Mouse (Mus musculus) mouse embryonic stem cell (cell line): ENCODE measurements around the gene Steap2.
"Not testable (repeated sequence)": the region's sequence is repeated elsewhere in the genome, so short reads cannot be mapped to it uniquely, and the experiment has no call there.

Source experiments
- in situ Hi-C, 2 experiments: fragments of 300-500 bp; cut with MboI; formaldehyde crosslinking; loops; 1 replicate in 1 of 2; 3 replicates in 1 of 2; pipeline ENCODE4 v1.14.3; 2019 to 2020; ENCODE audit warnings: low sequenced_read_pairs in 2 of 2, low pct_unique_long_range_greater_than_20kb in 1 of 2, mixed read lengths in 1 of 2; ENCODE audit not compliant: unreplicated experiment in 1 of 2

Steap2 gene

GRCm38 (mm10) chr5:5693956-5694653 is at the start of gene Steap2:
Gene Steap2 (minus strand): TSS chr5:5694578.
- in situ Hi-C loops: no loop called here

GRCm38 (mm10) chr5:5734445-5734844 is 40.1 kb upstream of the Steap2 start:
- in situ Hi-C loops: no loop called here

GRCm38 (mm10) chr5:5732858-5733257 is 38.5 kb upstream of the Steap2 start:
- in situ Hi-C loops: no loop called here

GRCm38 (mm10) chr5:5732208-5732607 is 37.8 kb upstream of the Steap2 start:
- in situ Hi-C loops: no loop called here

- in situ Hi-C loops: no loop called here
Observed at GRCm38 (mm10) chr5:5729904-5730303, 35.5 kb upstream of the Steap2 start.

GRCm38 (mm10) chr5:5722217-5722616 is 27.8 kb upstream of the Steap2 start:
- in situ Hi-C loops: no loop called here

- in situ Hi-C loops: no loop called here
Observed at GRCm38 (mm10) chr5:5711032-5711431, 16.7 kb upstream of the Steap2 start.

- in situ Hi-C loops: no loop called here
Observed at GRCm38 (mm10) chr5:5707341-5708278, 13.2 kb upstream of the Steap2 start.

- in situ Hi-C loops: no loop called here
Observed at GRCm38 (mm10) chr5:5705019-5705418, 10.6 kb upstream of the Steap2 start.

- in situ Hi-C loops: no loop called here
Observed at GRCm38 (mm10) chr5:5700386-5700785, 6.0 kb upstream of the Steap2 start.

- in situ Hi-C loops: no loop called here
Observed at GRCm38 (mm10) chr5:5698830-5699229, 4.5 kb upstream of the Steap2 start.

- in situ Hi-C loops: no loop called here
Observed at GRCm38 (mm10) chr5:5695401-5695942, 1.1 kb upstream of the Steap2 start.

GRCm38 (mm10) chr5:5693541-5693955 is 830 bp downstream of the Steap2 start:
- in situ Hi-C loops: no loop called here

- in situ Hi-C loops: no loop called here
Observed at GRCm38 (mm10) chr5:5692167-5692738, 2.1 kb downstream of the Steap2 start.

- in situ Hi-C loops: no loop called here
Observed at GRCm38 (mm10) chr5:5688945-5689540, 5.3 kb downstream of the Steap2 start.

- in situ Hi-C loops: no loop called here
Observed at GRCm38 (mm10) chr5:5688228-5688627, 6.2 kb downstream of the Steap2 start.

GRCm38 (mm10) chr5:5686973-5687372 is 7.4 kb downstream of the Steap2 start:
- in situ Hi-C loops: no loop called here

- in situ Hi-C loops: not testable (repeated sequence)
Observed at GRCm38 (mm10) chr5:5684946-5685345, 9.4 kb downstream of the Steap2 start.

GRCm38 (mm10) chr5:5683292-5683691 is 11.1 kb downstream of the Steap2 start:
- in situ Hi-C loops: no loop called here
